Mouse (Mus musculus): ENCODE measurements around the gene Cyb5r4. TPM values are rescaled to one million over a fixed set of nuclear protein-coding genes. Genes with fewer than 3 reads are reported as not detected.
A peak's percentile ranks its signal among the peaks of the same experiment; 100 is the strongest.
"Not testable (repeated sequence)": the region's sequence is repeated elsewhere in the genome, so short reads cannot be mapped to it uniquely, and the experiment has no call there.

Gene Cyb5r4
- polyA plus RNA-seq, 1 experiment from 2014 or later: 93.9 TPM

- peaks cover 5% of the 10 kb centered on the region; the same call in 1 of the 2 replicates for H3K4me1 ChIP-seq
- no peaks in the 10 kb centered on the region for H3K36me3 ChIP-seq (ENCODE audit: poor library complexity, severe bottlenecking)
- H3K27me3 ChIP-seq: no peaks in the 10 kb centered on the region
- ATAC-seq: peak; percentile 87
- no peak overlapping the region for H3K4me3 ChIP-seq
- peak overlapping the region; percentile 13; the same call in 1 of the 2 replicates for H3K4me2 ChIP-seq
- no peaks in the 10 kb centered on the region for H3K9me3 ChIP-seq (replicated peaks)
- H3K9ac ChIP-seq: no peak overlapping the region
- 30% methylated on average over 6 of the region's 6 CpGs for WGBS
- H3K27ac ChIP-seq: peak overlapping the region; percentile 54; the same call in 1 of the 2 replicates
These were observed 93.7 kb downstream of the Cyb5r4 start for GRCm38 (mm10) chr9:87115456-87115931.

- Histone ChIP-seq H3K4me2 (no peak overlapping the region), H3K9ac (no peak overlapping the region), H3K27ac (peak overlapping the region; percentile 54), H3K4me1 (peaks cover 5% of the 10 kb centered on the region; the same call in 1 of the 2 replicates), H3K9me3 (replicated peaks) (no peaks in the 10 kb centered on the region), H3K36me3 (ENCODE audit: poor library complexity, severe bottlenecking) (no peaks in the 10 kb centered on the region), H3K4me3 (no peak overlapping the region), H3K27me3 (no peaks in the 10 kb centered on the region)
- peak; percentile 33; the same call in 1 of the 2 replicates for ATAC-seq
- WGBS: 71% methylated on average over 1 of the region's 1 CpGs
These were observed 94.2 kb downstream of the Cyb5r4 start for GRCm38 (mm10) chr9:87115978-87116377.

GRCm38 (mm10) chr9:87118996-87119395, 97.2 kb downstream of the Cyb5r4 start:
- no peak overlapping the region for H3K4me2 ChIP-seq
- 78% methylated on average over 3 of the region's 3 CpGs for WGBS
- H3K4me1 ChIP-seq: peaks cover 5% of the 10 kb centered on the region; the same call in 1 of the 2 replicates
- no peak for ATAC-seq
- H3K9ac ChIP-seq: no peak overlapping the region
- no peak overlapping the region for H3K4me3 ChIP-seq
- no peak overlapping the region for H3K27ac ChIP-seq
- H3K36me3 ChIP-seq (ENCODE audit: poor library complexity, severe bottlenecking): no peaks in the 10 kb centered on the region
- H3K27me3 ChIP-seq: no peaks in the 10 kb centered on the region
- H3K9me3 ChIP-seq (replicated peaks): no peaks in the 10 kb centered on the region

GRCm38 (mm10) chr9:87121956-87122493, 100.2 kb downstream of the Cyb5r4 start:
- Histone ChIP-seq H3K27ac (no peak overlapping the region), H3K4me3 (no peak overlapping the region), H3K9me3 (replicated peaks) (no peaks in the 10 kb centered on the region), H3K9ac (no peak overlapping the region), H3K4me2 (no peak overlapping the region), H3K4me1 (no peaks in the 10 kb centered on the region), H3K36me3 (ENCODE audit: poor library complexity, severe bottlenecking) (no peaks in the 10 kb centered on the region), H3K27me3 (no peaks in the 10 kb centered on the region)
- 0 out of 2 replicates have a peak, but pooled peaks have one; percentile 70 for ATAC-seq
- 76% methylated on average over 9 of the region's 9 CpGs for WGBS

GRCm38 (mm10) chr9:87127046-87127445, 105.2 kb downstream of the Cyb5r4 start:
- 85% methylated on average over 6 of the region's 6 CpGs for WGBS
- not testable (repeated sequence) for H3K27me3 ChIP-seq; H3K4me3 ChIP-seq; H3K27ac ChIP-seq; H3K36me3 ChIP-seq (ENCODE audit: poor library complexity, severe bottlenecking); H3K4me2 ChIP-seq; H3K9ac ChIP-seq; ATAC-seq; H3K4me1 ChIP-seq; H3K9me3 ChIP-seq (replicated peaks)

Other genes starting within 250 kb of the Cyb5r4 start
- gene Snap91, start 141.4 kb upstream of the Cyb5r4 start, polyA plus RNA-seq (2015; fragmentation: Nextera tagmentation; extraction: Ambion mirVana): 46.5 and 47.7 TPM in 2 replicates
- 3.3 and 4.4 TPM in 2 replicates for gene Ripply2, start 6.5 kb upstream of the Cyb5r4 start, polyA plus RNA-seq (2015; fragmentation: Nextera tagmentation; extraction: Ambion mirVana)
- 0.35 and 0.41 TPM in 2 replicates for gene Mrap2, start 122.3 kb downstream of the Cyb5r4 start, polyA plus RNA-seq (2015; fragmentation: Nextera tagmentation; extraction: Ambion mirVana)
- 8.3 and 9.0 TPM in 2 replicates for gene Cep162, start 233.5 kb downstream of the Cyb5r4 start, polyA plus RNA-seq (2015; fragmentation: Nextera tagmentation; extraction: Ambion mirVana)

Measured in forebrain, embryonic 13.5 days (tissue).